Mouse (Mus musculus): ENCODE results near the gene Sars. TPM values are rescaled to one million over a fixed set of nuclear protein-coding genes. Genes with fewer than 3 reads are reported as not detected.

Sars gene
- total RNA-seq, 2 experiments from 2014 or later, result 212 to 216 TPM

DNA sequence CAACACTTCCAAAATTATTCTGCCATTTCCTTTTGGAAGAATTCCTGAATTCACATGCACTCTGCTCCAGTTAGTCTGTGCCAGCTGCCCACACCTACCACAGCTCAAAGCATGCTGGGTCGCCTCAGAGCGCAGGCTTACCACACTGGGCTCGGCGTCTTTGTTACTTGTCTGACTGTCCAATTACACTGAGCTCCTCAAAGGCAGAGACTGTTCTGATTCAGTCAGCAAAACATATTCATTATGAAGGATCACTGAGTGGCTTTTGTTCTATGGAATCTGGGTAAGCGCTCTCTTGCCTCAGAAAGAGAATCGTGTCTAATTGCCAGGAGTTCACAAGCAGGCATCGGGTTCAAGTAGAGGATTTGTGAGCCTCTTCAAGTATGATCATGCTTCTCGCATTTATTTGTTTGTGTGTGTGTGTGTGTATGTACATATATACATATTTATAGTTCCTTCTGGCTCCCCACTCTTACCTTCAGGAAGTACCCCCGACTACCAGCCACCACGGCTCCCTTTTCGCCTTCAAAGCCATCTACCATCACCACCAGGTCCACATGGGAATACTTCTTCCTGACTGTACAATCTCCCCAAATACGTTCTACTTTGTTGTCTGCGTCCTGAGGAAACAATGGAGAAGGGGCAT is 12.3 kb downstream of the Sars start:
- DNase-seq (ENCODE audit: extremely low spot score in 1 of 2, low spot score in 2 of 2), result no peak

GRCm38 (mm10) chr3:108425624-108426018 is 19.4 kb downstream of the Sars start:
- intact Hi-C loops (cut with DNase I), result no loop called here
- DNase-seq (ENCODE audit: extremely low spot score in 1 of 2, low spot score in 2 of 2), result no peak

More for the DNA sequence above, 12.3 kb downstream of the Sars start:
- intact Hi-C loops (cut with DNase I), result no loop called here

DNA sequence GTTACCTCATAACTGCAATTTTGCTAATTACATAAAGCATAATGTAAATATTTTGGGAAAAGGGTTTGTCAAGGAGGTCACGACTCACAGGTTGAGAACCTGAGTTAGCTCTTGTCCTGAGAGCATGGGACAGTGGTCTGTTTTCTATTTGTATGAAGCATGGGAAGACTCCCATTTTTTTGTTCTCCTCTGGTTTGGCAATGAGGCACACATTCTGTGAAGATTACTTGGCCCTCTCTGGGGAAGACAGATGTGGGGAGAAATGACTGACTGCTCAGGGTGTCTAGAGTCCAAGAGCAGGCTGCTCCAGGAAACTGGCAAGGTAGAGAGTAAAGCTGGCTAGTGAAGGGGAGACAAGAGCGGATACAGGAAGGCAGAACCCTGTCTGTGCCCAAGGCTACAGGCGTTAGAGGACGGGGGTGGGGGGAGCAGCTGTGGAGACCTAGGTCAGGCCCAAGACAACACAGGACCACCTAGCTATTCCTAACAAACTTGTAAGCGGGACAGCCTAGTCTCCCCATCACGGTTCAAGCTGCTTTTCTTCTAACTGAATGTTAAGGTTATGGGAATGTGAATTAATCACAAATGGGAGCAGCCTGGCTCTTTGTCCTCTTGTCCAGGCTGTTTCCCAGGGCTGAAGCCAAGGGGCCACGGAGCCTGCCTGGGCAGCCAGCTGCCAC is 19.9 kb downstream of the Sars start:
- no peak for DNase-seq (ENCODE audit: extremely low spot score in 1 of 2, low spot score in 2 of 2)
- intact Hi-C loops (cut with DNase I), result no loop called here

GRCm38 (mm10) chr3:108423844-108424801 is 20.9 kb downstream of the Sars start:
- intact Hi-C loops (cut with DNase I), result no loop called here
- DNase-seq (ENCODE audit: extremely low spot score in 1 of 2, low spot score in 2 of 2), result peak in 1 of 2 experiments; percentile 70

- intact Hi-C loops (cut with DNase I), result no loop called here
- DNase-seq (ENCODE audit: extremely low spot score in 1 of 2, low spot score in 2 of 2), result no peak
Observed at GRCm38 (mm10) chr3:108423006-108423405, 22.0 kb downstream of the Sars start.

- intact Hi-C loops (cut with DNase I), result no loop called here
- DNase-seq (ENCODE audit: extremely low spot score in 1 of 2, low spot score in 2 of 2), result peak; percentile 80 to 90
Observed at GRCm38 (mm10) chr3:108415831-108416223, 29.2 kb downstream of the Sars start.

GRCm38 (mm10) chr3:108414857-108415830 is 29.9 kb downstream of the Sars start, which contains the start of gene Celsr2:
Gene Celsr2, minus strand, starts transcription at chr3:108415552.
- intact Hi-C loops (cut with DNase I), result no loop called here
- no peak for DNase-seq (ENCODE audit: extremely low spot score in 1 of 2, low spot score in 2 of 2)

- intact Hi-C loops (cut with DNase I), result no loop called here
- DNase-seq (ENCODE audit: extremely low spot score in 1 of 2, low spot score in 2 of 2), result no peak
Observed at GRCm38 (mm10) chr3:108413634-108414360, 31.2 kb downstream of the Sars start.

DNA sequence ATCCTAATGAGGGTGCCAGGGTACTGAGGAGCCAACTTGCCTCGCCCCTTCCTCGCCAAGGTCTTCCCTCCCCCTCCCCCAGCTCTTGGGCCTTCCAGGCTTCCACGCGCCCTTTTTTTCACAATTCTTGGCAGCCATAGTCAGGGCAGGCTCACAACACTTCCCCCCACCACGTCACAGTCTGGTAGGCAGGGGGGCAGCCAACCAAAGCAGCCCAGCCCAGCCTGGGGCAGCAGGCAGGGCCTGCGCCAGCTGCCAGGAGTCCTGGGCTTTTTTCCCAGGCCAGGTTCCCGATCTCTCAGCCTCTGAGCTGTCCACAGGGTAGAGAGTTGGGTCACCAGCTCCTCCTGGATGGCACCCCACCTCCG is 33.3 kb downstream of the Sars start:
- DNase-seq (ENCODE audit: extremely low spot score in 1 of 2, low spot score in 2 of 2), result peak; percentile 57 to 63
- intact Hi-C loops (cut with DNase I), result no loop called here

GRCm38 (mm10) chr3:108411026-108411753 is 33.8 kb downstream of the Sars start:
- intact Hi-C loops (cut with DNase I), result no loop called here
- no peak for DNase-seq (ENCODE audit: extremely low spot score in 1 of 2, low spot score in 2 of 2)

- intact Hi-C loops (cut with DNase I), result no loop called here
- no peak for DNase-seq (ENCODE audit: extremely low spot score in 1 of 2, low spot score in 2 of 2)
Observed at GRCm38 (mm10) chr3:108410359-108410714, 34.7 kb downstream of the Sars start.

DNA sequence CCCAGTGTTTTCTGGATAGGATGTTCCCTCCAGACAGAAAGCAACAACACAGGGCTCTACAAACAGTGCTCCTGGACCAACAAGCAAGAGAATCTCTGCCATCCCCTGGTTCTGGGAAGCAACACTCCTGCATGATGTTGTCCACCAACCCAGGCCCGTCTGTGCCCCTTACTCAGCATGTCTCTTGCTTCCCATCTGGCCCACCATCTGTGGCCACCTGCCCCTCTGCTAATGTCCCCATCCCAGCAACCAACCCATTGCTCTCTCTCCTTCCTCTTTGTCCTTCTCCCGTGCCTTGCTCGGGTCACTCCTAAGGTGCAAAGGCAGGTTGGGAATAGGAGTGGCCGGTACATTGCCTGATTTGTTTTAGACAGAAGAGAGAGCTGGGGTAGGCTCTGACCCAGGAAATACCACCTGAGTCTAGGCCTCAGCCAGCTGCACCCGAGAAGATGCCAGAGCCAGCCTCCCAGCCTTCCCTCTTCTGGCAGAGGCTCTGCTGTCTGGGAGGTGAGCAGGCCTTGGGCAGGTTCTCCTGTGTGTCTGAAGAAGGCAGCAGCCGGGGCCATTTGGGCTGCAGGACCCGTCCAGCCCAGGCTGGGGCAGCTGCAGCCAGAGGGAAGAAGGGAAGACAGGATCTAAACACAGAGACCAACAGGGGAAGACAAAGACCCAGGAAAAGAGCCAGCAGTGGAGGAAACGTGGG is 35.2 kb downstream of the Sars start:
- intact Hi-C loops (cut with DNase I), result no loop called here
- no peak for DNase-seq (ENCODE audit: extremely low spot score in 1 of 2, low spot score in 2 of 2)

- no peak for DNase-seq (ENCODE audit: extremely low spot score in 1 of 2, low spot score in 2 of 2)
- intact Hi-C loops (cut with DNase I), result no loop called here
Observed at GRCm38 (mm10) chr3:108408517-108409008, 36.4 kb downstream of the Sars start.

GRCm38 (mm10) chr3:108406306-108406885 is 38.6 kb downstream of the Sars start:
- DNase-seq (ENCODE audit: extremely low spot score in 1 of 2, low spot score in 2 of 2), result no peak
- intact Hi-C loops (cut with DNase I), result no loop called here

DNA sequence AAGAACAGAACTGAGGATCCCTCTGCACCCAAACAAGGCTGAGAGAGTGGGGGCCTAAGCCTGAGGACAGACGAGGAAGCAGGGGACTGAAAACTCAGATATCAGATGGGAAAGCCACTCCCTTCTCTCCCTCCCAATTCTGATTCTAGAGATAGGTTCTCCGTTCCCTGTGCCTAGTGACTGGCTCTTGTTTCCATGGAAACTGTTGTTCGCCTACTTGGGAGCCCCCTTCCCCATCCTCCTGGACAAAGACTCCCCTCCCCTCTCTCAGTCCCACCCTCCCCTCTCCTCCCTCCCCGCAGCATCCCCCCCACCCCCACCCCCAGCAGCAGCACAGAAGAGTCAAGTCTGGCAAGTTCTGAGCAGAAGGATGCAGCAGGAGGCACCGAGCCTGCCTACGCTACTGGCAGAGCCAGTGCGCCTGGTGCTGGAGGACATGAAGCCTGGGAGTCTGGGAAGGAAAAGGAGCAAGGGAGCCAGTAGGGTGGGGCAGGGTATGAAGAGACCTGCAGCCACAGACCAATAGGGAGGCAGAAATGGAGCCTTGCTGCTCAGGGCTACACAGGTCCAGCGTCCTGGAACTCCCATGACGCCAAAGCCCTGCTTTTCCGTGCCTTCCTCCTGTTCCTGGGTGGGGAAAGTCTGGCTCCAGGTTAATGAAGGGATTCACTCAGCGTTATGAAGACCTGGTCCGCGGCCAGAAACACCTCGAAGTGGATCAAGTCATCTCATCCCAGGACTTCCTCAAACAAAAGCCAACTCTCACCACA is 39.3 kb downstream of the Sars start:
- intact Hi-C loops (cut with DNase I), result no loop called here
- no peak for DNase-seq (ENCODE audit: extremely low spot score in 1 of 2, low spot score in 2 of 2)

Measured in left cerebral cortex, postnatal 10 days (tissue).